Mouse (Mus musculus) cortical plate, adult 2 months (tissue): ENCODE measurements around the gene Rhoj.

Experiments used
- CTCF ChIP-seq: fragments of 200-500 bp; IDR thresholded peaks from 2 replicates; pipeline ENCODE4 v1.5.1; 2011; ENCODE audit warnings: mild to moderate bottlenecking, control low read depth, low read length; ENCODE audit not compliant: insufficient read depth; ENCODE audit errors: extremely low read depth
- POLR2A ChIP-seq: fragments of 200-500 bp; IDR thresholded peaks from 2 replicates; pipeline ENCODE4 v1.6.1; 2011; ENCODE audit warnings: mild to moderate bottlenecking, low read length, control low read depth; ENCODE audit not compliant: insufficient read depth; ENCODE audit errors: extremely low read depth

GRCm38 (mm10) chr12:75386731-75387130, 78.6 kb downstream of the Rhoj start:
- no peak for TF ChIP-seq CTCF
- TF ChIP-seq POLR2A: no peak
